Mouse (Mus musculus) activated CD4-positive, CD25-positive, alpha-beta regulatory T cell, adult 9 weeks (primary cell): Measurements from ENCODE around the gene Cmah. TPM values are rescaled to one million over a fixed set of nuclear protein-coding genes. Genes with fewer than 3 reads are reported as not detected.

Experiments
- polyA plus RNA-seq: library from polyadenylated mRNA; unstranded; fragments of 100-300 nt; shearing (Covaris generic); gene quantifications from one replicate; pipeline ENCODE4 v1.2.1, GENCODE M21; 2017

Cmah gene
- 60.0 TPM for polyA plus RNA-seq

GRCm38 (mm10) chr13:24327201-24327600 is at the start of gene Cmah:
Cmah (plus strand) TSS chr13:24327404.

GRCm38 (mm10) chr13:24280439-24281431 is 46.5 kb upstream of the Cmah start, which contains the start of gene Carmil1:
Carmil1 (minus strand) TSS chr13:24280795.

Other genes with a start within 250 kb of the Cmah start
- 4.0 TPM for gene Carmil1, start 46.6 kb upstream of the Cmah start, polyA plus RNA-seq